Mouse (Mus musculus) testis, adult 2 months (tissue): ENCODE results near the gene Il12rb1. TPM values are rescaled to one million over a fixed set of nuclear protein-coding genes. Genes with fewer than 3 reads are reported as not detected.
A peak's percentile ranks its signal among the peaks of the same experiment; 100 is the strongest.

ENCODE experiments used
- H3K27ac ChIP-seq: fragments of 200-500 bp; 2 replicates; pipeline ENCODE4 v1.5.1; 2012; ENCODE audit warnings: low read depth, low read length; ENCODE audit not compliant: control insufficient read depth, insufficient read depth
- H3K27me3 ChIP-seq: fragments of 200-500 bp; 2 replicates; pipeline ENCODE4 v1.6.1; 2012; ENCODE audit warnings: mild to moderate bottlenecking, low read length, moderate library complexity; ENCODE audit not compliant: control insufficient read depth, insufficient read depth
- H3K36me3 ChIP-seq: fragments of 200-500 bp; 2 replicates; pipeline ENCODE4 v1.6.1; 2012; ENCODE audit warnings: mild to moderate bottlenecking, low read length; ENCODE audit not compliant: control insufficient read depth, insufficient read depth
- H3K4me1 ChIP-seq: fragments of 200-500 bp; 2 replicates; pipeline ENCODE4 v1.6.1; 2012; ENCODE audit warnings: low read length; ENCODE audit not compliant: control insufficient read depth, insufficient read depth
- H3K4me3 ChIP-seq: fragments of 200-500 bp; 2 replicates; pipeline ENCODE4 v1.5.1; 2012; ENCODE audit warnings: low read depth, mild to moderate bottlenecking, low read length, moderate library complexity, mixed read lengths; ENCODE audit not compliant: control insufficient read depth
- CTCF ChIP-seq: fragments of 200-500 bp; IDR thresholded peaks from 2 replicates; pipeline ENCODE4 v1.5.1; 2012; ENCODE audit warnings: low read depth, mild to moderate bottlenecking, inconsistent platforms, low read length, moderate library complexity; ENCODE audit not compliant: control insufficient read depth, insufficient read depth, insufficient replicate concordance
- POLR2A ChIP-seq: fragments of 200-500 bp; IDR thresholded peaks from 2 replicates; pipeline ENCODE4 v1.6.1; 2012; ENCODE audit warnings: low read depth, mild to moderate bottlenecking, inconsistent platforms, low read length, moderate library complexity; ENCODE audit not compliant: control insufficient read depth
- polyA plus RNA-seq: library from polyadenylated mRNA; depleted of rRNA; stranded (reverse); fragments of >200 nt; gene quantifications from 2 replicates; pipeline ENCODE4 v1.2.3, GENCODE M21; 2012

The Il12rb1 gene
- polyA plus RNA-seq, 1 experiment: 0.40 TPM

GRCm38 (mm10) chr8:70823802-70824201 lies 15.6 kb downstream of the Il12rb1 start:
- Histone ChIP-seq H3K27ac (no peak overlapping the region), H3K4me3 (no peak overlapping the region), H3K4me1 (peaks cover 14% of the 10 kb centered on the region), H3K36me3 (no peaks in the 10 kb centered on the region), H3K27me3 (no peaks in the 10 kb centered on the region)
- TF ChIP-seq POLR2A: no peak
- TF ChIP-seq CTCF: no peak

- Histone ChIP-seq H3K4me3 (no peak overlapping the region), H3K4me1 (peaks cover 9% of the 10 kb centered on the region), H3K36me3 (no peaks in the 10 kb centered on the region), H3K27me3 (no peaks in the 10 kb centered on the region), H3K27ac (no peak overlapping the region)
- TF ChIP-seq CTCF (no peak), POLR2A (no peak)
Measured at GRCm38 (mm10) chr8:70825816-70826215, 17.6 kb downstream of the Il12rb1 start.

- peak overlapping the region; percentile 43 for H3K4me3 ChIP-seq
- H3K27me3 ChIP-seq: no peaks in the 10 kb centered on the region
- no peaks in the 10 kb centered on the region for H3K36me3 ChIP-seq
- TF ChIP-seq CTCF (peak; percentile 57; the same call in 1 of the 2 replicates), POLR2A (no peak)
- no peak overlapping the region for H3K27ac ChIP-seq
- H3K4me1 ChIP-seq: peaks cover 2% of the 10 kb centered on the region; the same call in 1 of the 2 replicates
Measured at GRCm38 (mm10) chr8:70827010-70827409, 18.8 kb downstream of the Il12rb1 start.

GRCm38 (mm10) chr8:70827796-70828195 lies 19.5 kb downstream of the Il12rb1 start:
- no peaks in the 10 kb centered on the region for H3K36me3 ChIP-seq
- no peak overlapping the region for H3K27ac ChIP-seq
- no peak overlapping the region for H3K4me3 ChIP-seq
- no peaks in the 10 kb centered on the region; the same call in 1 of the 2 replicates for H3K4me1 ChIP-seq
- no peaks in the 10 kb centered on the region for H3K27me3 ChIP-seq
- TF ChIP-seq POLR2A (no peak), CTCF (no peak)

- Histone ChIP-seq H3K27me3 (no peaks in the 10 kb centered on the region), H3K4me3 (no peak overlapping the region), H3K36me3 (no peaks in the 10 kb centered on the region), H3K4me1 (no peaks in the 10 kb centered on the region; the same call in 1 of the 2 replicates), H3K27ac (no peak overlapping the region)
- TF ChIP-seq CTCF: no peak
- no peak for TF ChIP-seq POLR2A
Measured at GRCm38 (mm10) chr8:70831517-70831916, 23.3 kb downstream of the Il12rb1 start.

- Histone ChIP-seq H3K36me3 (no peaks in the 10 kb centered on the region), H3K27ac (no peak overlapping the region)
- no peak for TF ChIP-seq POLR2A
Measured at GRCm38 (mm10) chr8:70832371-70832770, 24.1 kb downstream of the Il12rb1 start.

GRCm38 (mm10) chr8:70833018-70833482 lies 24.8 kb downstream of the Il12rb1 start:
- Histone ChIP-seq H3K36me3 (no peaks in the 10 kb centered on the region), H3K4me3 (no peak overlapping the region), H3K27ac (peak overlapping the region; percentile 3; the same call in 1 of the 2 replicates), H3K4me1 (no peaks in the 10 kb centered on the region; the same call in 1 of the 2 replicates), H3K27me3 (no peaks in the 10 kb centered on the region)
- no peak for TF ChIP-seq CTCF
- no peak for TF ChIP-seq POLR2A

More at GRCm38 (mm10) chr8:70832371-70832770, 24.1 kb downstream of the Il12rb1 start:
- no peaks in the 10 kb centered on the region; the same call in 1 of the 2 replicates for H3K4me1 ChIP-seq
- no peaks in the 10 kb centered on the region for H3K27me3 ChIP-seq
- no peak overlapping the region for H3K4me3 ChIP-seq
